Mouse (Mus musculus): ENCODE results near the gene Slc16a10.

DNA sequence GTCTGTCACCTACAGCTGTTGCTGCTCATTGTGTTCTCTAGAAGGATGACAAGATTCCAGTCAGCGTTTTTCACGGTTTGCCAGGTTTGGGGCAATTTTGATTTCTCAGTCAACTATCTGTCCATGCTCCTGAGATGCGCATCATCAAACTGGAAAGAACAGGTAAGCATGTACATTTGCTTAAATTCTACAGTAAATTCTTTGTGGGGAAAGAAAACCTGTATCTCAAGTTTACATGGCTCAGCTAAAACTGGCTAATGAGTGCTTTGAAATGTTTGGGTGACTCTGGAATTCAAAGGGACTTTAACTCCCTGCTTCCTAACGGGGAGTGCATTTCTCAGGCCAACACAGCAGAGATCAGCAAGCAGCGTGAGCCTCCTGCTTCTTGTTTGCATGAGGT, 80.1 kb downstream of the Slc16a10 start:
- no peak for TF ChIP-seq CTCF (conservative IDR thresholded peaks at IDR 0.05; ENCODE audit: low read length)
- TF ChIP-seq POU5F1 (IDR thresholded peaks at IDR 0.05; ENCODE audit: borderline replicate concordance, low read length) = no peak
